Mouse (Mus musculus): ENCODE data around the gene Slc38a2. TPM values are rescaled to one million over a fixed set of nuclear protein-coding genes. Genes with fewer than 3 reads are reported as not detected.

The Slc38a2 gene
- polyA plus RNA-seq, 1 experiment from 2014 or later = 245 TPM

GRCm38 (mm10) chr15:96728993-96729392 is 29.5 kb upstream of the Slc38a2 start:
- Histone ChIP-seq H3K9me3 (ENCODE audit: control insufficient read depth, low read length) (no peaks in the 10 kb centered on the region), H3K27me3 (ENCODE audit: control insufficient read depth, insufficient read depth, low read length) (no peaks in the 10 kb centered on the region), H3K4me2 (ENCODE audit: low read depth, severe bottlenecking) (no peak overlapping the region), H3K4me1 (ENCODE audit: control insufficient read depth, insufficient read depth, low read length) (peaks cover 5% of the 10 kb centered on the region; the same call in 1 of the 2 replicates), H3K9ac (ENCODE audit: low read length) (no peak overlapping the region), H3K4me3 (ENCODE audit: low read depth, low read length) (no peak overlapping the region), H3K36me3 (ENCODE audit: control insufficient read depth, insufficient read depth, low read length) (no peaks in the 10 kb centered on the region), H3K27ac (replicated peaks; ENCODE audit: low read depth, low read length) (no peak overlapping the region)
- ATAC-seq (ENCODE audit: insufficient number of reproducible peaks, low FRiP score, low TSS enrichment, low read depth) (no peak), DNase-seq (ENCODE audit: low spot score) (no peak)
- 52% methylated on average over 10 of the region's 10 CpGs for whole genome bisulfite sequencing

GRCm38 (mm10) chr15:96728346-96728745 is 28.8 kb upstream of the Slc38a2 start:
- Histone ChIP-seq H3K9me3 (ENCODE audit: control insufficient read depth, low read length) (no peaks in the 10 kb centered on the region), H3K27me3 (ENCODE audit: control insufficient read depth, insufficient read depth, low read length) (no peaks in the 10 kb centered on the region), H3K27ac (replicated peaks; ENCODE audit: low read depth, low read length) (no peak overlapping the region), H3K36me3 (ENCODE audit: control insufficient read depth, insufficient read depth, low read length) (no peaks in the 10 kb centered on the region), H3K4me2 (ENCODE audit: low read depth, severe bottlenecking) (no peak overlapping the region), H3K4me1 (ENCODE audit: control insufficient read depth, insufficient read depth, low read length) (0 out of 2 replicates have a peak, but pooled peaks cover 5% of the 10 kb centered on the region), H3K4me3 (ENCODE audit: low read depth, low read length) (no peak overlapping the region), H3K9ac (ENCODE audit: low read length) (no peak overlapping the region)
- DNase-seq (ENCODE audit: low spot score) (no peak), ATAC-seq (ENCODE audit: insufficient number of reproducible peaks, low FRiP score, low TSS enrichment, low read depth) (no peak)
- WGBS = 65% methylated on average over 4 of the region's 4 CpGs

DNA sequence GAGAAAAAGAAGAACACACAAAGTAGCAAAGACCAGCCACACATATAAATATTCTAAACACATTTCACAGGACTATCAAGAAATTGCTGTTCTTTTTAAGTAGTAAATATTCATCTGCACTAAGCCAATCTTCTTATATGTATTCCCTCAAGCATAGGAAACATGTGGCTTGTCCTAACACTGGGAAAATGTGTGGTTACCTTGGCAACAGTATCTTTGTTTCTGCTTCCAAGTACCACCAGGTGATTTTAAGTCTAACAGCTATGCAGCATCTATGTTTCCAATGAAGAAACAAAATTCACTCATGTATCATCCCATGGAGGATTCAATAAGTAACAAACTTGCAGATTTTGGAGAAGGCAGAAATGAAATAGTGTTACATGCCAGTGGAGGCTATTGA is 25.0 kb upstream of the Slc38a2 start:
- no peak for ATAC-seq (ENCODE audit: insufficient number of reproducible peaks, low FRiP score, low TSS enrichment, low read depth)

DNA sequence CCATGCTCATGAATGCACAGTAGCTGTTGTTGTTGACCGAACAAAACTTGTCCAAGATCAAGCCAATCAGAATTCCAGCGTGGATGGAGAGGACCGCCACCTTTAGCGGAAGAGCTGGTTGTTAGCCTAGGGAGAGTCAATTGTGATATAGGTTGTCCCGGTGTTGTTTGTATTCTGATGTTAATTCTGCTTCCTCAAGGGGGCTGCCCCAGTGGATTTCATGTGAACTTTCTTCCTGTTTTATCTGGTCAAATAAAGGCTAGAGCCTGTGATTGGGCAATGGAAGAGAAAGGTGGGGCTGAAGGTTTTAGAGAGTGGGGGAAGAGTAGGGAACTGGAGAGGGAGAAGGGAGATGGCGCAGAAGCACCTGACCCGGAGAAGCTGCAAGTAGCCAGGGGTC is 22.7 kb upstream of the Slc38a2 start:
- Histone ChIP-seq H3K27me3 (ENCODE audit: control insufficient read depth, insufficient read depth, low read length) (no peaks in the 10 kb centered on the region), H3K4me2 (ENCODE audit: low read depth, severe bottlenecking) (no peak overlapping the region), H3K27ac (replicated peaks; ENCODE audit: low read depth, low read length) (no peak overlapping the region), H3K4me3 (ENCODE audit: low read depth, low read length) (no peak overlapping the region), H3K9ac (ENCODE audit: low read length) (no peak overlapping the region), H3K9me3 (ENCODE audit: control insufficient read depth, low read length) (no peaks in the 10 kb centered on the region), H3K36me3 (ENCODE audit: control insufficient read depth, insufficient read depth, low read length) (no peaks in the 10 kb centered on the region), H3K4me1 (ENCODE audit: control insufficient read depth, insufficient read depth, low read length) (no peaks in the 10 kb centered on the region)
- 80% methylated on average over 7 of the region's 7 CpGs for WGBS
- DNase-seq (ENCODE audit: low spot score) (no peak), ATAC-seq (ENCODE audit: insufficient number of reproducible peaks, low FRiP score, low TSS enrichment, low read depth) (no peak)

More for the DNA sequence above, 25.0 kb upstream of the Slc38a2 start:
- Histone ChIP-seq H3K9me3 (ENCODE audit: control insufficient read depth, low read length) (no peaks in the 10 kb centered on the region), H3K4me2 (ENCODE audit: low read depth, severe bottlenecking) (no peak overlapping the region), H3K9ac (ENCODE audit: low read length) (no peak overlapping the region), H3K36me3 (ENCODE audit: control insufficient read depth, insufficient read depth, low read length) (no peaks in the 10 kb centered on the region), H3K4me1 (ENCODE audit: control insufficient read depth, insufficient read depth, low read length) (0 out of 2 replicates have a peak, but pooled peaks cover 5% of the 10 kb centered on the region), H3K27ac (replicated peaks; ENCODE audit: low read depth, low read length) (no peak overlapping the region), H3K27me3 (ENCODE audit: control insufficient read depth, insufficient read depth, low read length) (no peaks in the 10 kb centered on the region), H3K4me3 (ENCODE audit: low read depth, low read length) (no peak overlapping the region)
- no peak for DNase-seq (ENCODE audit: low spot score)

DNA sequence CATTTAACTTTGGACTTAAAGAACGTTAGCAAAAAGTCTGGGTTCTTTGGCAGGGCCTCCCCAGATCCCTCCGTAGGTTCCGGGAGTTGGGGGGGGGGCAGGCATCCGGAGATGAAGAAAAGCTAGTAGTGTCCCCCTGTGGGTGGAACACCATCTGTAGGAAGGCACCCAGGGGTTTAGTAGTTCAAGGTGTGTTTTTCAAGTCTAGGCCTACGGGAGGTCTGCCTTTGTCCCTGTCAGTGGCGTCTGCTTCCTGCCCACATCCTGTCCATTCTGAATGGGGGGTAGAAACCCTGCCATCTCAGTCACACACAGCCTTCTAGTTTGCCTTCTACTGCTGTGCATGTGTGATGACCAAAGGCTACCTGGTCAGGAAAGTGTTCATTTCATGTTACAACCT is 20.6 kb upstream of the Slc38a2 start:
- no peak for ATAC-seq (ENCODE audit: insufficient number of reproducible peaks, low FRiP score, low TSS enrichment, low read depth)
- 87% methylated on average over 6 of the region's 6 CpGs for WGBS
- no peaks in the 10 kb centered on the region for H3K9me3 ChIP-seq (ENCODE audit: control insufficient read depth, low read length)
- no peak overlapping the region for H3K9ac ChIP-seq (ENCODE audit: low read length)
- DNase-seq (ENCODE audit: low spot score) = no peak
- no peaks in the 10 kb centered on the region for H3K4me1 ChIP-seq (ENCODE audit: control insufficient read depth, insufficient read depth, low read length)
- no peak overlapping the region for H3K27ac ChIP-seq (replicated peaks; ENCODE audit: low read depth, low read length)
- H3K27me3 ChIP-seq (ENCODE audit: control insufficient read depth, insufficient read depth, low read length) = no peaks in the 10 kb centered on the region
- no peaks in the 10 kb centered on the region for H3K36me3 ChIP-seq (ENCODE audit: control insufficient read depth, insufficient read depth, low read length)
- H3K4me2 ChIP-seq (ENCODE audit: low read depth, severe bottlenecking) = no peak overlapping the region
- no peak overlapping the region for H3K4me3 ChIP-seq (ENCODE audit: low read depth, low read length)

- no peak for DNase-seq (ENCODE audit: low spot score)
- Histone ChIP-seq H3K9ac (ENCODE audit: low read length) (no peak overlapping the region), H3K4me3 (ENCODE audit: low read depth, low read length) (no peak overlapping the region), H3K4me2 (ENCODE audit: low read depth, severe bottlenecking) (no peak overlapping the region), H3K9me3 (ENCODE audit: control insufficient read depth, low read length) (no peaks in the 10 kb centered on the region), H3K27me3 (ENCODE audit: control insufficient read depth, insufficient read depth, low read length) (no peaks in the 10 kb centered on the region), H3K4me1 (ENCODE audit: control insufficient read depth, insufficient read depth, low read length) (no peaks in the 10 kb centered on the region), H3K27ac (replicated peaks; ENCODE audit: low read depth, low read length) (no peak overlapping the region), H3K36me3 (ENCODE audit: control insufficient read depth, insufficient read depth, low read length) (no peaks in the 10 kb centered on the region)
- ATAC-seq (ENCODE audit: insufficient number of reproducible peaks, low FRiP score, low TSS enrichment, low read depth) = no peak
- 80% methylated on average over 7 of the region's 7 CpGs for WGBS
Observed at GRCm38 (mm10) chr15:96718466-96718865, 18.9 kb upstream of the Slc38a2 start.

DNA sequence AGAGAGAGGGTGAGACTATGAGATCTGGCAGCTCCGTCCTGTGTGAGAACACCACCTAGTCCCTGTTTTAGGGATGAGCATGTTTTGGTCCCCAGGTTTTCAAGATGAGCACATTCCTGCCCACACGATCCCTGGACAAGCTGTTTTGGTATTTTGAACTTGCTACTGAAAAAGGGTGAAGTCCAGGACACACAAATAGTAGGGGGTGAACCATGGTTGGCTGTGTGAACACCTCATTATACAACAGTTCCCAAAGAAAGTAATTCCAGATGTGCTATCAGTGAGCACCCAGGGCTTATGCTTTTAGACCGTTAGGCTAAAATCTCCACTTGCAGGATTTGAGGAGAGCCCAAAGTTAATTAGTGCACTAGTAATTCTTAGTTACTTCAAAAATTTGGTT is 17.7 kb upstream of the Slc38a2 start:
- Histone ChIP-seq H3K9me3 (ENCODE audit: control insufficient read depth, low read length) (no peaks in the 10 kb centered on the region), H3K27me3 (ENCODE audit: control insufficient read depth, insufficient read depth, low read length) (no peaks in the 10 kb centered on the region), H3K4me2 (ENCODE audit: low read depth, severe bottlenecking) (no peak overlapping the region), H3K9ac (ENCODE audit: low read length) (no peak overlapping the region), H3K36me3 (ENCODE audit: control insufficient read depth, insufficient read depth, low read length) (no peaks in the 10 kb centered on the region), H3K4me1 (ENCODE audit: control insufficient read depth, insufficient read depth, low read length) (no peaks in the 10 kb centered on the region), H3K4me3 (ENCODE audit: low read depth, low read length) (no peak overlapping the region), H3K27ac (replicated peaks; ENCODE audit: low read depth, low read length) (no peak overlapping the region)
- 33% methylated on average over 3 of the region's 3 CpGs for WGBS
- ATAC-seq (ENCODE audit: insufficient number of reproducible peaks, low FRiP score, low TSS enrichment, low read depth) = no peak
- no peak for DNase-seq (ENCODE audit: low spot score)

GRCm38 (mm10) chr15:96716371-96716770 is 16.8 kb upstream of the Slc38a2 start:
- 87% methylated on average over 4 of the region's 4 CpGs for whole genome bisulfite sequencing
- Histone ChIP-seq H3K27ac (replicated peaks; ENCODE audit: low read depth, low read length) (no peak overlapping the region), H3K9ac (ENCODE audit: low read length) (no peak overlapping the region), H3K36me3 (ENCODE audit: control insufficient read depth, insufficient read depth, low read length) (no peaks in the 10 kb centered on the region), H3K4me2 (ENCODE audit: low read depth, severe bottlenecking) (no peak overlapping the region), H3K4me1 (ENCODE audit: control insufficient read depth, insufficient read depth, low read length) (no peaks in the 10 kb centered on the region), H3K27me3 (ENCODE audit: control insufficient read depth, insufficient read depth, low read length) (no peaks in the 10 kb centered on the region), H3K9me3 (ENCODE audit: control insufficient read depth, low read length) (no peaks in the 10 kb centered on the region), H3K4me3 (ENCODE audit: low read depth, low read length) (no peak overlapping the region)
- no peak for DNase-seq (ENCODE audit: low spot score)
- no peak for ATAC-seq (ENCODE audit: insufficient number of reproducible peaks, low FRiP score, low TSS enrichment, low read depth)

GRCm38 (mm10) chr15:96715692-96716080 is 16.2 kb upstream of the Slc38a2 start:
- H3K9me3 ChIP-seq (ENCODE audit: control insufficient read depth, low read length) = no peaks in the 10 kb centered on the region
- WGBS = 98% methylated on average over 7 of the region's 7 CpGs
- no peaks in the 10 kb centered on the region for H3K27me3 ChIP-seq (ENCODE audit: control insufficient read depth, insufficient read depth, low read length)
- DNase-seq (ENCODE audit: low spot score) (no peak), ATAC-seq (ENCODE audit: insufficient number of reproducible peaks, low FRiP score, low TSS enrichment, low read depth) (no peak)
- H3K9ac ChIP-seq (ENCODE audit: low read length) = no peak overlapping the region
- H3K36me3 ChIP-seq (ENCODE audit: control insufficient read depth, insufficient read depth, low read length) = no peaks in the 10 kb centered on the region
- H3K4me3 ChIP-seq (ENCODE audit: low read depth, low read length) = no peak overlapping the region
- no peak overlapping the region for H3K27ac ChIP-seq (replicated peaks; ENCODE audit: low read depth, low read length)
- H3K4me2 ChIP-seq (ENCODE audit: low read depth, severe bottlenecking) = no peak overlapping the region
- H3K4me1 ChIP-seq (ENCODE audit: control insufficient read depth, insufficient read depth, low read length) = peaks cover 5% of the 10 kb centered on the region

Data from limb, embryonic 11.5 days (tissue).